Mouse (Mus musculus): ENCODE data around the gene Mb21d2. TPM values are rescaled to one million over a fixed set of nuclear protein-coding genes. Genes with fewer than 3 reads are reported as not detected.

Mb21d2 gene
- not detected for polyA plus RNA-seq (2017; shearing (Covaris generic))

GRCm38 (mm10) chr16:28928815-28929685 lies at the start of gene Mb21d2:
Gene Mb21d2, minus strand, starts transcription at chr16:28929673.

Other genes with a start within 250 kb of the Mb21d2 start
- gene Fgf12, start 176.6 kb downstream of the Mb21d2 start, polyA plus RNA-seq (2017; shearing (Covaris generic)), result under 1 TPM in 1 of 2 experiments, not detected in 1; 0.61 TPM

All from activated CD4-positive, CD25-positive, alpha-beta regulatory T cell (primary cell).